Mouse (Mus musculus) liver, postnatal 0 days (tissue): ENCODE measurements around the gene P2ry14. TPM values are rescaled to one million over a fixed set of nuclear protein-coding genes. Genes with fewer than 3 reads are reported as not detected.

Experiments used
- ATAC-seq: fragments of 200-750 bp; cut with Nextera tagmentation; 2 replicates; pipeline ENCODE4 v1.8.0; 2017; ENCODE audit warnings: mild to moderate bottlenecking, moderate library complexity
- DNase-seq: peaks from one replicate; pipeline ENCODE4 v3.0.0-alpha.2; 2016
- H3K27ac ChIP-seq: fragments of 300-500 bp; sonication (generic); 2 replicates; pipeline ENCODE4 v1.5.1; 2014; ENCODE audit warnings: antibody characterized with exemption, moderate library complexity, mild to moderate bottlenecking, low read depth
- H3K27me3 ChIP-seq: fragments of 300-500 bp; sonication (generic); 2 replicates; pipeline ENCODE4 v1.6.1; 2014; ENCODE audit warnings: low read length, control low read depth, mixed read lengths; ENCODE audit not compliant: insufficient read depth
- H3K36me3 ChIP-seq: fragments of 300-500 bp; sonication (generic); replicated peaks from 2 replicates; pipeline ENCODE4 v1.6.1; 2014; ENCODE audit warnings: mild to moderate bottlenecking, control low read depth, low read length, moderate library complexity, mixed read lengths; ENCODE audit not compliant: insufficient read depth
- H3K4me1 ChIP-seq: fragments of 300-500 bp; sonication (generic); 2 replicates; pipeline ENCODE4 v1.6.1; 2014; ENCODE audit warnings: antibody characterized with exemption, mild to moderate bottlenecking, control low read depth; ENCODE audit not compliant: insufficient read depth
- H3K4me2 ChIP-seq: fragments of 300-500 bp; sonication (generic); 2 replicates; pipeline ENCODE4 v1.6.1; 2014; ENCODE audit warnings: low read depth, mild to moderate bottlenecking, low read length, moderate library complexity, mixed read lengths
- H3K4me3 ChIP-seq: fragments of 300-500 bp; sonication (generic); 2 replicates; pipeline ENCODE4 v1.5.1; 2014; ENCODE audit warnings: low read depth, low read length
- H3K9ac ChIP-seq: fragments of 300-500 bp; sonication (generic); replicated peaks from 2 replicates; pipeline ENCODE4 v1.6.1; 2014; ENCODE audit warnings: mild to moderate bottlenecking, moderate library complexity
- H3K9me3 ChIP-seq: fragments of 300-500 bp; sonication (generic); 2 replicates; pipeline ENCODE4 v1.6.1; 2016; ENCODE audit warnings: mild to moderate bottlenecking, control low read depth, low read length, mixed read lengths
- CTCF ChIP-seq: sonication (generic); IDR thresholded peaks from 2 replicates; pipeline ENCODE4 v1.5.1; 2016; ENCODE audit warnings: antibody characterized with exemption, low read depth
- EP300 ChIP-seq: IDR thresholded peaks from 2 replicates; pipeline ENCODE4 v1.6.1; 2016; ENCODE audit warnings: antibody characterized with exemption, low read depth, mild to moderate bottlenecking
- WGBS: fragments of 180-500 bp; shearing (Covaris S2); extraction: QIAGEN DNeasy Blood & Tissue Kit; methylation state at CpG from one replicate; pipeline ENCODE4 v1.1.7; 2014; ENCODE audit not compliant: insufficient replicate concordance; 5-methylcytosine and 5-hydroxymethylcytosine counted together
- polyA plus RNA-seq: library from polyadenylated mRNA; unstranded; fragments of >200 nt; fragmentation: Nextera tagmentation; extraction: Ambion mirVana; gene quantifications from 2 replicates; pipeline ENCODE4 v1.2.1, GENCODE M21; 2015

P2ry14 gene
- polyA plus RNA-seq, 1 experiment from 2014 or later: 9.4 TPM

DNA sequence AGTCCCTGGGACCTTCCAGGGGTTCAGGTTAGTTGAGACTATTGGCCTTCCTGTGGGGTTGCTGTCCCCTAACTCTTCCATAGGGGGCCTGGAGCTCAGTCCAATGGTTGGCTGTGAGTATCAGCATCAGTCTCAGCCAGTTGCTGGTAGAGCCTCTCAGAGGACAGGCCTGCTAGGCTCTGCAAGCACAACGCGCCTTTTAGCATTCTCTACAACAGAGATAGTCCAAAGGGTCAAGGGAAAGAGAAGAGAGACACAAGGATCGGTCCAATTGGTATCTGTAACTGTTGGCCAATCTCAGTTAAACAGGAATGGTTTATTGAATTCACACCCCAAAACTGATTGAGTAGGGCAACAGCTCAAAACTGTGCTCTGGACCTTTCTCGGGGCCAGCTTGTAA lies 46.0 kb downstream of the P2ry14 start:
- H3K4me2 ChIP-seq: no peak overlapping the region
- TF ChIP-seq EP300 (no peak), CTCF (no peak)
- H3K4me1 ChIP-seq: no peaks in the 10 kb centered on the region
- DNase-seq: no peak
- H3K4me3 ChIP-seq: no peak overlapping the region
- H3K27me3 ChIP-seq: no peaks in the 10 kb centered on the region
- no peak overlapping the region for H3K9ac ChIP-seq
- no peak for ATAC-seq
- H3K9me3 ChIP-seq: no peaks in the 10 kb centered on the region
- WGBS: 87% methylated on average over 4 of the region's 4 CpGs
- H3K27ac ChIP-seq: no peak overlapping the region
- H3K36me3 ChIP-seq: no peaks in the 10 kb centered on the region

DNA sequence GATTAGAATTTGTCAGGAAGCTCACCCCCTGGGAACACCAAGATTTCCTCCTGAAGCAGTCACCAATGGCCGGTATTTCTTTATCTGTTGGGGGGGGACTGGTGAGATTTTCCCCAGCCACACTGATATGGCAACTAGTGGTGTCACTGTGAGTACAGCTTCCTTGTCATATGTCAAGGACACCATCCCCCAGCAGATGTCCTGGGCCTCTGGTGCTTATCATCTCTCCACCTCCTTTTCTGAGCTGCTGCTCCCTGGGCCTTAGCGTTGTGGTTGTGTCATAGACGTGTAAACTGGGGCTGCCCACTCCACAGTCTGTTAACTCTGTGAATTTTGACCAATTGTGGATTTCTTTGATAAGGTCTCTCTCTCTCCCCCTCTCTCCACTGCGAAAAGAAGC lies 49.0 kb downstream of the P2ry14 start:
- 30% methylated on average over 4 of the region's 4 CpGs for WGBS
- Histone ChIP-seq H3K27ac (no peak overlapping the region), H3K4me1 (no peaks in the 10 kb centered on the region), H3K4me3 (no peak overlapping the region), H3K36me3 (no peaks in the 10 kb centered on the region), H3K27me3 (no peaks in the 10 kb centered on the region), H3K9me3 (no peaks in the 10 kb centered on the region), H3K4me2 (no peak overlapping the region), H3K9ac (no peak overlapping the region)
- DNase-seq (no peak), ATAC-seq (0 out of 2 replicates have a peak, but pooled peaks have one; percentile 33)
- no peak for TF ChIP-seq EP300

DNA sequence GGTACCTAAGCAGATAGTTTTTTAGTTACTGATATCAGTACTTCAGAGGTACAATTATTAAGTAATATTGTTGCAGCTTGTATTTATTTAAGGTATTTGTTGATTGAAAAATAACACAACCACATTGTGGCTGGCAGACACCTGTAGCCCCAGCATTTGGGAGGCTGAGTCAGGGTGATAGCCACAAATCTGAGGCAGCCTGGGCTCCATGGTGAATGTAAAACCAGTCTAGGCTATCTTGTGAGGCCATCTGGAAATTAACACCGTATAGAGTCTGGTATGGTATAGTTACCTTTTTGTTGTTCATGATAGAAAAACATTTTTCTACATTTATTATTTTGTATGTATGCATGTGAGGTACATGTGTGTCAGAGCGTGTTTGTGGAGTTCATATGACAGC lies 51.3 kb downstream of the P2ry14 start:
- no peaks in the 10 kb centered on the region for H3K9me3 ChIP-seq
- 83% methylated on average over 2 of the region's 2 CpGs for WGBS
- H3K36me3 ChIP-seq: no peaks in the 10 kb centered on the region
- H3K4me3 ChIP-seq: no peak overlapping the region
- no peak overlapping the region for H3K9ac ChIP-seq
- DNase-seq (no peak), ATAC-seq (no peak)
- no peak for TF ChIP-seq CTCF
- no peak for TF ChIP-seq EP300
- H3K4me1 ChIP-seq: no peaks in the 10 kb centered on the region
- H3K27ac ChIP-seq: no peak overlapping the region
- H3K4me2 ChIP-seq: no peak overlapping the region
- H3K27me3 ChIP-seq: no peaks in the 10 kb centered on the region

DNA sequence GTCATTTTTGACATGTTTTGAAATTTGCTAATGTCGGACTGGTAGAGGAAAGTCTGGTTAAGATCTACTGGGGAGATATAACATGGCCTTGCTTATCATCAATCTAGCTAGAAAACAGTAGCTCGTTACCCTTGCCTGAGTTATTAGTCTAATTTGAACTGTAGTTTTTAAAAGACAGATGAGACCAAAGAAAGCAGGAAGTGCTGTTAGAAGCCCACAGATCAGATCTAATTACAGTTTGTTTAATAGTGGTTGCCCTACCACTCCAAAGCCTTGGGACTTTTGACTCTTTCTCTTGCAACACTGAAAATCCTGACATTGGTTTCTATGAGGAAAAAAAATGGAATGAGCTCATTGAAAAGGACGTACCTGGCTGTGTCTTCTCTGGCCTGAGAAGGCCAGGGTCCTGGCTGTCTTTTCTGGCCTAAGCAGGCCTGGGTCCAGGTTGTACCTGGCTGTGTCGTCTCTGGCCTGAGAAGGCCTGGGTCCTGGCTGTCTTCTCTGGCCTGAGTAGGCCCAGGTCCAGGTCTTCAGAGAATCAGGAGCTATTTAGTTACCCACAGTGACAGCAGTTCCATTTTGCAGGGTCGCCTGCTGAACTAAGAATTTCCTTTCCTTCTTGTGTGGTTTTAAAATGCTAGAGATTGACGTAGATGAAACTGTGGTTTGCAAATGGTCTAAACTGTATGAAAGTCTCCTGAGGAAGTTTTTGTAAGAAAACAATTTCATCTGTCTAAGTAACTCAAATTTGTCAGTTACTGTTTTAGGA lies 52.0 kb downstream of the P2ry14 start, which contains the start of gene Gpr171:
Gene Gpr171, minus strand, starts transcription at position 604 of the 769 bp plus-strand sequence.
- 43% methylated on average over 6 of the region's 6 CpGs for WGBS
- ATAC-seq (no peak), DNase-seq (no peak)
- H3K4me3 ChIP-seq: peak within 1 kb of the TSS; percentile 11; the same call in 1 of the 2 replicates
- H3K9me3 ChIP-seq: no peaks in the 10 kb centered on the region
- no peaks in the 10 kb centered on the region for H3K36me3 ChIP-seq
- H3K4me2 ChIP-seq: peak within 1 kb of the TSS; percentile 30; the same call in 1 of the 2 replicates
- peak within 1 kb of the TSS; percentile 64 for H3K27ac ChIP-seq
- H3K4me1 ChIP-seq: no peaks in the 10 kb centered on the region
- TF ChIP-seq CTCF: no peak
- TF ChIP-seq EP300: no peak
- no peaks in the 10 kb centered on the region for H3K27me3 ChIP-seq
- H3K9ac ChIP-seq: no peak within 1 kb of the TSS

DNA sequence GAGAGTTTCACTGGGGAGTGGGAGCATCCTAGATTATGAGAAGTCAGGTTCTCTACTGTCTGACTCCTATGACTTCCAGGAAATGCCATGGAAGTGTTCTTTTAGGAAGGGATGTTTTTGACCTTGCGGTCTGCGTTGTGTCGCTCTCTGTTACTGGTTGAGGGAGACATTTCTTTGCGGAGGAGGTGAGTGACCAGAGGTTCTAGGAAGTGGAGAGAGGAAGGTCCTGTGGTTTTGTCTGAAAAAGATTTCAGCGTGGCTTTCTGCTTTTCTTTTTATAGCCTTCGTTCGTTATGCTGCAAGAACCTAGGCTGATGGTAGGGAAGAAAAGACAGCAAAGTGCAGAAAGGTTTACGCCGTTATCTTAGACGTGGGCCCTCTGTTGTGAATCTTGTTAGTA lies 54.9 kb downstream of the P2ry14 start:
- DNase-seq: no peak
- Histone ChIP-seq H3K9me3 (no peaks in the 10 kb centered on the region), H3K4me2 (no peak overlapping the region), H3K4me3 (no peak overlapping the region), H3K27ac (no peak overlapping the region), H3K4me1 (no peaks in the 10 kb centered on the region), H3K9ac (no peak overlapping the region), H3K27me3 (no peaks in the 10 kb centered on the region), H3K36me3 (no peaks in the 10 kb centered on the region)
- no peak for ATAC-seq
- 51% methylated on average over 10 of the region's 10 CpGs for WGBS
- TF ChIP-seq EP300 (no peak), CTCF (no peak)

DNA sequence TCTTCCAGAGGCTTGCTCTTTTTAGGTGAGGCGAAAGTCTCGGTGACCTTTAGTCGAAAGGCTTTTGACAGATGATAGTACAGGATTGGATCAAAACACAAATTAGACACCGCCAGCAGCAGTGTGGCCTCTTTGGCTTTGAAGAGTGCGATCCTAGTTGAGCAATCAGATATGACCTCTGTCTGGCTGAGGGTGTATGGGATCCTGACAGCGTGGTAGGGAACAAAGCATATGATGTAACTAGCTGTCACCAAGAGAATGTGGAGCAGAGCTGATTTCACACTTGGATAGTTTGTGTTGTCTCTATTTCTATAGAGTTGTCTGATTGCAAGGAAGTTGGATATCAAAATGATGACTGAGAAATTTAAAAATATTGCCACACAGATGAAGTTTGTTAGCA lies 56.0 kb downstream of the P2ry14 start:
- WGBS: 58% methylated on average over 6 of the region's 6 CpGs
- Histone ChIP-seq H3K36me3 (no peaks in the 10 kb centered on the region), H3K27ac (peak overlapping the region; percentile 50; the same call in 1 of the 2 replicates), H3K9me3 (no peaks in the 10 kb centered on the region), H3K4me2 (no peak overlapping the region), H3K9ac (no peak overlapping the region), H3K27me3 (no peaks in the 10 kb centered on the region), H3K4me3 (no peak overlapping the region), H3K4me1 (no peaks in the 10 kb centered on the region)
- ATAC-seq (peak; percentile 99), DNase-seq (peak; percentile 33)
- TF ChIP-seq CTCF (no peak), EP300 (no peak)
